Mouse (Mus musculus) gastrocnemius, adult 8-10 months (tissue): ENCODE measurements around the gene Srd5a1. TPM values are rescaled to one million over a fixed set of nuclear protein-coding genes. Genes with fewer than 3 reads are reported as not detected.
"Not testable (repeated sequence)": the region's sequence is repeated elsewhere in the genome, so short reads cannot be mapped to it uniquely, and the experiment has no call there.

Experiments
- DNase-seq, 2 experiments: peaks; one replicate each; pipeline ENCODE4 v3.0.0; 2022; ENCODE audit warnings: low spot score in 2 of 2
- total RNA-seq, 4 experiments: library from RNA; stranded (reverse); gene quantifications; 2 replicates each; pipeline ENCODE4 v1.2.4; 2022

Srd5a1 gene
- total RNA-seq, 4 experiments from 2014 or later: 0.24 to 0.53 TPM; not detected in 2

DNA sequence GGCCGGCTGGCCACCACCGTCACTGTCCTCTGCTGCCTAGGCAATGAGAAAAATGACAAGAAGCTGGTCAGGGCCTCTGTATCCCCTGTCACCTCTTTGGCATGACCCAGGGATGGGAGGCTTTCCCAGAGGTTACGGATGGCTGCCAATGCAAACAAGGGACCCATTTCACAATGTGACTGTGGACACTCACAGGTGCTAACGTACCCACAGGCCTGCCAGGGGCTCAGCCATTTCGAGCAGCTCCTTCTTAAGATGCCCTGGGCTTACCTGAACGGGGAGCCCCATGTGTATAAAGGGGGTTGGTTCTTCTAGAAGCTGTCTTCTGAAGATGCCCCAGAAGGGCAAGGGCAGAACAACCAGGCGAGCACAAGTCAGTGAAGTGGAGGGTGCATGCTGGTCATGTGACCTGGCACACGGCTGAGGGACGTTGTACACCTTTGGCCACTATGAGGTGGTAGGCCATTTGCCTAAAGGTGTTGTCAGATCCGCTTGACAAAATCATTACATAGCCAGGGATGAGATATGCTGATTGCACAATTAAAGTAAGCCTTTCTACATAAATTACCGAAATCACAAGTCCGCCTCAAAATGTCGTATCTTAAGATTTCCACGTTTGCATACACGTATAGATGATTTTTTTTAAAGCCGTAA, 33.9 kb downstream of the Srd5a1 start:
- no peak for DNase-seq

GRCm38 (mm10) chr13:69576676-69577075, 34.6 kb downstream of the Srd5a1 start:
- no peak for DNase-seq

- DNase-seq: no peak
Observed at GRCm38 (mm10) chr13:69572594-69572993, 38.6 kb downstream of the Srd5a1 start.

GRCm38 (mm10) chr13:69569201-69569600, 42.0 kb downstream of the Srd5a1 start:
- no peak for DNase-seq

- DNase-seq: not testable (repeated sequence)
Observed at GRCm38 (mm10) chr13:69565401-69565800, 45.8 kb downstream of the Srd5a1 start.

- no peak for DNase-seq
Observed at GRCm38 (mm10) chr13:69564573-69564972, 46.7 kb downstream of the Srd5a1 start.

GRCm38 (mm10) chr13:69563905-69564304, 47.3 kb downstream of the Srd5a1 start:
- DNase-seq: no peak

DNA sequence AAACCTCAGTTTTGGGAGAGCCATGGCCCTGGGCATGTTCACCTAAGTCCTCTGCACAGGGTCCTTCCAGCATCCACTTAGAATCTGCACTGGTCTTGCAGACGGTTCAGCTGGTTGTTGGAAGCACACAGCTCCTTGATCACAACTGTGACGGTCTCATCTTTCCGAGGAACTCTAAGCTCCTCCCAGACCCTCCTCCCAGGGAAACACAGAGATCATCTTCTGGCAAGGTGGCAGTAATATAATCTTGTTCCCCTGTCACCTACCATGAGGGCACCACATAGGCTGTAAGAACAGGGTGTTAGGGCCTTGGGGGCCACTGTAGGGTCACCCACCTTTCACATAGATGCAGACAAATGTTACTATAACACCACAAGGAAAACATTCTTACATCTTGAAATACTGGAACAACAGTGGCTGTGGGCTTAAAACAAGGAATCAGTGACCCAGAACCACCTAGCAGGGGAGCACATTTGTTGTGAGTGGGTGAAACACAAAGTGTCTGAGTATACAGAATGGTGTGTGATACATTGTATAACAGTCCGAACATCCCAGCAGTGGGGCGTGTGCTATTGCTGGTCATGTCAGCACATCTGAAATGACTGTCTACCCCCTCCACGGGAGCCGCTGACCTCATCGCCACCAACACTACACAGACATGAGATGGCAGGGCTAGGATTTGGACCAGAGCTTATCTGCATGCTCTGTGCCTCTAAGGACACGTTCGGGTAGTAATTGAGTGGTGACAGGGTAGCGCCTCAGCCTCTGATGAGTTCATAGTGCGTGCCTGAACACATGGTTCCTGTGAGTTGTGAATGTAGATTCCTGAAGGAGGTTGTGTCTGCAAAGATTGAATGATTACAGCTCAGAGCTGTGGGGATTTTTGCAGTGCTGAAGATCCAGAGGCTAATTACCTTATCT, 48.3 kb downstream of the Srd5a1 start:
- DNase-seq: no peak

DNA sequence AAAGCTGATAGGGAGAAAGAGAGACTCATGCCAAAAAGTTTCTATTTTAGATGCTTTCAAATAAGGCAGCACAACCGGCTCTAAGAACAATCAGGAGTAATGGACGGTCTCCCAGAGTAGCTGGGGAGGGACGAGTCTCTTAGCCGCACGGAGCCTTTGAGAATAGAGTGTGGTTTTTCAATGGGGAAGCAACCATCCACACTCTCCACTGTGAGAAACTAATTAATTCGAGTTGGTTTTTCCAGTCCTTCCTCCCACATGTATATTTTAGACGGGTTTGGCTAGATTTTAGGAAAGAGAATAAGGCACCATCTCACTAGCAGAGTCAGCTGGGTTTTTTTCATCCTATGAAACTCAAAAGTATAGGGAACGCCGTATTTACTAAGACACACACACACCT, 49.2 kb downstream of the Srd5a1 start:
- no peak for DNase-seq

DNA sequence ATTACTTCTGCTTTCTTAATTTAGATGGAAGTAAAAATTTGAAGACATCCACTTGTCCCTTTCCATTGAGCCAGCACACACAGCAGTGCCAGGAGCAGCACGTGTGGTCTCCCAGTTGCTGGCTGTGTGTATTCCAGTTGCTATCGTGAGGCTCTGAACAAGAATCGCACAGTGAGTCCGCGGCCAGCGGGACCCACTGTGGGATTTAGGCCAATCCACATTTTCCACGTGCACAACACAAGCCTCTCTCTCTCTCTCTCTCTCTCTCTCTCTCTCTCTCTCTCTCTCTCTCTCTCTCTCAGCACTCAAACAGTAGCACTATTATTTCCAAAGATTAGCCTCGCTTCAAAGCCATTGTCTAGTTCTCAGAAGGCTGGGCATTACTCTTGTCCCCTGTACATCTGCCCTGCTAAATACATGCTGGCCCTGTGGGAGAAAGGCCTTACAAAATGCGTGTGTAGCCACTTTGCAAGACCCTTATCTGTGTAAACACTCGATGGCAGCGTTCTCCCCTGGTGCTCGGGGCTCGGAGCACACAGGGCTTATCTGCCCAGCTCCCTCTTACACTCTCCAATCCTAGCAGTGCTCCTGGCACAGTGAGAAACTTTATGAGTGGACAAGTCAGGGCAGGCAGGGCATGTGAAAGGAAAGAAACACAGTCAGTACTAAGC, 51.8 kb downstream of the Srd5a1 start:
- no peak for DNase-seq

- DNase-seq: no peak
Observed at GRCm38 (mm10) chr13:69558098-69558660, 53.1 kb downstream of the Srd5a1 start.

DNA sequence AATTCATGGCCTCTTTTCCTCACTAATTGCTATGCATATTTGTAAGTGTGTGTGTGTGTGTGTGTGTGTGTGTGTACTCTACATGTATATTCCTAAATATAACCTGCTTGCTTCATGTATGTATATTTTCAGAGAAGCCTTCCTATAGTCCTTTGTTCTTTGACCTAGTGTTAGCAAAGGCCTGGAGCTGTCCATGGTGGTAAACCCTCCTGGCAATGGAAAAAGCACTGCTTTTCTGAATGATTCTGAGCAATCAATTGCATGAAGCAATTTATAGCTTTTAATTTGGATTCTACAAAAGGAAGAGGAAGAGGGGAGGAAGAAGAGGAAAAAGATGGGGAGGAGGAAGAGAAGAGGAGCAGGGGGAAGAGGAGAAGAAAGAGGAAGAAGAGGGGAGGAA, 54.5 kb downstream of the Srd5a1 start:
- no peak for DNase-seq

DNA sequence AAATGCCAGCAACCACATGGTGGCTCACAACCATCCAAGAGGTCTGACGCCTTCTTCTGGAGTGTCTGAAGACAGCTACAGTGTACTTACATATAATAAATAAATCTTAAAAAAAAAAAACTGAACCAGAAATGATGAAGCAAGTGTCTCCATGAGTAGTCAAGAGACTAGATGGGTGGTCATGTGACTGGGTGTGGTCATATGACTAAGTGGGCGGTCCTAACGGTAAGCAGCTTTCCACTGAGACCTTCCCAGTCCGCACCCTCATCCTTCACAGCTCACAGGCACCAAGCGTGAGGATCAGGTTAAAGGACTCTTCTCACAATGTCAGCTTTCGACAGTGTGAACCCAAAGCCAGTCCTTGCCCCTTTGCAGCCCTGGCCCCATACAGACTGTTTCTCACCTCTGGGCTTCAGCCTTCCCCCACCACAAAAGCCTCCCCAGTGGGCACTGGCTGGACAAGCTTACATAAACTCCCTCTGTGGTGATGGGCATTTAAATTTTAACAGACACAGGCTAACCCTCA, 55.2 kb downstream of the Srd5a1 start:
- no peak for DNase-seq

DNA sequence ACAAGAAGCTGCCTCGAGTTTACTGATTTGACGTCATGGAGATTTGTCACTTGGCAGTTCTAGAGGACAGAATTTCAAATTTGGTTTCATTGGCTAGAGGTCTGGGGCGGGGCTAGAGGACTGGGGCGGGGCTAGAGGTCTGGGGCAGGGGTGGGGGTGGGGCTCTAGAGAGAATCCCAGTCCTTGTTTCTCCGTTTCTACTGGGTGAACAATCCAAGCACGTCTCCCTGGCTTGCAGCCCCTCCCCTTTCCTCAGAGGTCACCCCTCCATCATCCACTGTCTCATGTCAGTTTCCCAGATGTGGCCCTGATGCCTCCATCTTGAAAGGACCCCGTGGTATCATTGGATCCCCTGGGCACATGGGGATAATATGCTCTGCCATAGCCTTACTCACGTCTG, 56.2 kb downstream of the Srd5a1 start:
- no peak for DNase-seq

GRCm38 (mm10) chr13:69554255-69554654, 57.0 kb downstream of the Srd5a1 start:
- DNase-seq: no peak

- DNase-seq: no peak
Observed at GRCm38 (mm10) chr13:69553024-69553423, 58.2 kb downstream of the Srd5a1 start.

GRCm38 (mm10) chr13:69550831-69551230, 60.4 kb downstream of the Srd5a1 start:
- no peak for DNase-seq

- no peak for DNase-seq
Observed at GRCm38 (mm10) chr13:69549980-69550379, 61.3 kb downstream of the Srd5a1 start.

GRCm38 (mm10) chr13:69547488-69548180, 63.6 kb downstream of the Srd5a1 start:
- no peak for DNase-seq

DNA sequence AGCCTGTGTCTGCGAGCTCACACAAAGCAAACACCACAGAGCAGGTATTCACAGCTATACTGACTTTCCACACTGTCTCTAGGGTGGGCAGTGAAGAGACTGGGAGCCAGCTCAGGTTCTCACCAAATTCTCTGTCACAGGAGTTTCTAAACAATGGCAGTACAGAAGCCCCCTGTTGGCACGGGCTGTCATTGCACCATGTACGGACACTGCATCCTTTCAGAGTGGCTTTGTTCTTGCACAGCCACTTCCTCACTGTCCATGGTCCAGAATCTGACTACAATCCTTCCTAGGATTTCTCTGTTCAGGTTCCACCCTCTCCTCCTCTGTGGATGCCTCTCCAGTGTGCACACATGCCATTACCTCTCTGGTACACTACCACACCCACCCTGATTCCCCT, 66.2 kb downstream of the Srd5a1 start:
- DNase-seq: no peak

- no peak for DNase-seq
Observed at GRCm38 (mm10) chr13:69543595-69543994, 67.6 kb downstream of the Srd5a1 start.
